Mouse (Mus musculus): ENCODE data around the gene Shprh.
"Not testable (repeated sequence)": the region's sequence is repeated elsewhere in the genome, so short reads cannot be mapped to it uniquely, and the experiment has no call there.

The Shprh gene

DNA sequence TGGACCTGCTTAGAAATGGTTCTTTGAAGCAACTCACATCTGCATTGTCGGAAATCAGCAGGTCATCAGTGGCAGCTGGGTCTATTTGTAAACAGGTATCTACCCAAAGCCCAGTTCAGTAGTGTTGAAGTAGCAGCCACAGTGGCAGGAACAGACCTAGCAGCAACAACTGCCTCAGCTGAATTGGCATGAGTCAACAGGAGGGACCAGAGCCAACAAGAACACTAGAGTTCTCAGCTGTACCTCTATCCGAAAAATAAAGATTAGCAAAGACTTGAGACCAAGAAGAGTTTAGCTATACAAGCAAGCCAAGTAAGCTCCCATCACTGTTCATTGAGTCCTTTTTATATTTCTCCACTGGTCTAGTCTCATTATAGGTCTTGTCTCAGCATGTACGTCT lies 99.0 kb downstream of the Shprh start:
- no peak for DNase-seq (ENCODE audit: low spot score in 2 of 2)

DNA sequence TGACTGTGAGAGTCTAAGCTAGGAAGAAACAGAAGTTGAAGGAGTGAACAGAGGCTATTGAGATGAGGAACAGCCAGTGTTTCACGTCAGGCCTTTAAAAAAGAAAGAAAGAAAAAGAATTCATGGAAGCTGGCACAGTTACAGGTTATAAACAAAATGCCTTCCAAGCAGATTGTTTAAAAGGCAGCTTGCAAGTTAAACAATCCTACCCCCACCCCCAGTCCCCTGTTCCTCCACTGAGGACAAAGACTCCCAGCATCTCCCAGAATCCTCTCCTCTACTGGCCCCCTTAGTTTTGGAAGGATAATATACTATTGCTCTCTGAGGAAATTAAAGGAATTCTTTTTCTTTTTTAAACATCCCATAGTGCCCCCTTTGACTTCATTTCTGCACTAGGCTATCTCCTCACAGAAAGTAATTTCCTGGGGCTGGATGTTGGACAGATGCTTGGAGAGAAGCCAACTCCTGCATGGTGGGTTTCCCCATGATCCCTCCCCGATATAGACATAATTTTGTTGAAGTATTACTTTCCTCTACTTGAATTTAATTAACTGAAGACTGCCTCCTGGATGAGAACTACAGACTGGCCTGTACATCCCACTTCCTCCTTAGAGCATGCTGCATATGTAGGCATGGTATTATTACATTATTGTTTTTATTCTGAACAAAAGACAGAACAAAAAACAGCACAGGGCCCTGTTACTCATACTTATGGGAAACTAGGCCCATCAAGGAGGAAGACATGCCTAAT lies 101.2 kb downstream of the Shprh start:
- no peak for DNase-seq (ENCODE audit: low spot score in 2 of 2)

GRCm38 (mm10) chr10:11253581-11253980 lies 104.4 kb downstream of the Shprh start:
- DNase-seq (ENCODE audit: low spot score in 2 of 2): not testable (repeated sequence)

- DNase-seq (ENCODE audit: low spot score in 2 of 2): no peak
Observed at GRCm38 (mm10) chr10:11260119-11260518, 110.9 kb downstream of the Shprh start.

- not testable (repeated sequence) for DNase-seq (ENCODE audit: low spot score in 2 of 2)
Observed at GRCm38 (mm10) chr10:11262292-11262691, 113.1 kb downstream of the Shprh start.

DNA sequence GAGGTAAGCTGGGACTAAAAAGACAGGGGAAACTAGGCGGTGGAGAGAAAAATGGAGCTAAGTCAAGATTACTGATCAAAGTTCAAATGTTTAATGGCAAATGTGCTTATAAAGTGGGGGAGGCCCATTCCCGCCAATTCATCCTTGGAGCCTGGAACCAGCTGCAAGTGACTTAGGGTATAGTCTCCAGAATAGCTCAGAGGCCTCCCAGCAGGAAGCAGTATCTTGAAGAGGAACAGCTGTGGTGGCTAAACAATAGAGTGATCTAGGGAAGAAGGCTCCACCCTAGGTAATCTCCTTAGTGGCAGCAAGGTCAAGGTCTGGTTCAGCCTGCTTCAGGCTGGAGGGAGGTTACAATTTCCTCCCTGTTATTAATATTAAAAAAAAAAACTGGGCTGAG lies 114.6 kb downstream of the Shprh start:
- not testable (repeated sequence) for DNase-seq (ENCODE audit: low spot score in 2 of 2)

Data from frontal cortex, postnatal 14 days (tissue).